Mouse (Mus musculus): ENCODE measurements around the gene A730009L09Rik.

The A730009L09Rik gene

DNA sequence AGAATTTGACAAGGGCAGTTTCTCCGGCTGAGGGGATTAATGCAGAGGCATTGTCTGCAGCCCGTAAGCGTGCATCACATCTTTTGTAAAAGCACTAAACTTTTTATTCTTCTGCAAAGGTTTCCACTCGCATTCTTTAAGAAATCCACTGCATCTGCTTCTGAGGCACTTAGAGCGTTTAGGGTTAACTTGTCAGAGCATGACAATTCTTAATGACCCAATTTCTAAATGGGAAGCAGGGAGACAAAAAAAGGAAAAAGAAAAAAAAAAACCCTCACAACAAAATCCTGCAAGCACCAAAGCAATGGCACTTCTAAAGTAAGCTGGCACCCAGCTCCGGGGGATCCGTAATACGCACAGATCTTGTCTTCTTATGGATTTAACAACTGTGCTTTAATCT is at the start of gene A730009L09Rik:
A730009L09Rik (plus strand) TSS at position 301 of the 400 bp plus-strand sequence.
- DNase-seq (ENCODE audit: low spot score): no peak

GRCm38 (mm10) chr16:84465581-84466165 is 49.2 kb upstream of the A730009L09Rik start:
- no peak for DNase-seq (ENCODE audit: low spot score)

DNA sequence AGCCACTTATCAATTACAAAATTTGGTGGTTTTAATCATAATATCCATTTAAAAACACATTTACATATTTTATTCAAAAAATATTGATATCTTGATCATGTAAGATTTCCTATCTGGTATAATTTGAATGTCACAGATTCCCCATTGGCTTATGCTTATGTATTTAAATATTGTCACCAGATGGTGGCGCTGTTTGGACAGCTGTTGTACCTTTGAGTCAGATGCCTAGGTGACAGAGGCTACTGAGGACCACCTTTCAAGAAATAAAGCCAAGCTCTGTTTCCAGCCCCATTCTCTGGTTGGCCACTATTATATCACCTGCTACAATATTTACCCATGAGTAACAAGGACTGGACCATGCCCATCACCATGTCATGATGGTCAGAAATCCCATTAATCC is 46.0 kb upstream of the A730009L09Rik start:
- DNase-seq (ENCODE audit: low spot score): no peak

DNA sequence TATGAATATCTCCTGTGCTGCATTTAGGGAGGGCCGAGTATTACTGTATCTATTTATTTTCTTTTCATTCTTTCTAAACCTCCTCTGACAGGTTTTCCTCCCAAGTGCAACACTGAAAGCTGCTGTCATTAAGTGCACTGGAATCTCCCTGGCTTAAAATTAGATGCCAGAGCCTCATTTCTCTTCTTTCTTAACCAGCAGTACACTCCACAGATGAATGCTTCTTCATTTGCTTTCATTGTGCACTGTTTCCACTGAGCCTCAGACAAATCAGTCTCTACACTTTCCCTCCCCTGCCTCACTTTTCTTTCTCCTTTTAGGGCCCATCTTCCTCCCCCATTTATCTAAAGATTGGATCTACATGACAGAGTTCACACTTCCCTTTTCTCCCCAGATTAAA is 44.9 kb upstream of the A730009L09Rik start:
- no peak for DNase-seq (ENCODE audit: low spot score)

DNA sequence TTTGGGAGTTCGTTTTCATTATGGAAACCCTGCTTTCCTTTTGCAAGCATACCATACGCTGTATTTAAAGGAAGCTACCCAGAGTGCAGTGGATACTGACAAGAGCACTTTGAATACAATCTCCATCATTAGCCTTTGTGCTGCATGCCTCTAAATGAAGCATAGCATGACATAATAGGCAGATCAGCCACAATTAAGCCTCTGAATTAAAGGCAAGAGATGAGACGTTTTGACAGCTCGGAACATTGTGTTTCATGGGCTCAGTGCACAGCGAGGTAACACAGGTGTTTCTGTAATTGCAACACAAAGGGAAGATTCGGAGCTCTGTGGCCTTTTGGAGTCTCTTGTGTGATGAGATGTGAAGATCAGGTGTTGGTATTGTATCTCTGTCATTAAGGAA is 41.5 kb upstream of the A730009L09Rik start:
- no peak for DNase-seq (ENCODE audit: low spot score)

GRCm38 (mm10) chr16:84474712-84475111 is 40.2 kb upstream of the A730009L09Rik start:
- no peak for DNase-seq (ENCODE audit: low spot score)

GRCm38 (mm10) chr16:84476948-84477347 is 38.0 kb upstream of the A730009L09Rik start:
- no peak for DNase-seq (ENCODE audit: low spot score)

DNA sequence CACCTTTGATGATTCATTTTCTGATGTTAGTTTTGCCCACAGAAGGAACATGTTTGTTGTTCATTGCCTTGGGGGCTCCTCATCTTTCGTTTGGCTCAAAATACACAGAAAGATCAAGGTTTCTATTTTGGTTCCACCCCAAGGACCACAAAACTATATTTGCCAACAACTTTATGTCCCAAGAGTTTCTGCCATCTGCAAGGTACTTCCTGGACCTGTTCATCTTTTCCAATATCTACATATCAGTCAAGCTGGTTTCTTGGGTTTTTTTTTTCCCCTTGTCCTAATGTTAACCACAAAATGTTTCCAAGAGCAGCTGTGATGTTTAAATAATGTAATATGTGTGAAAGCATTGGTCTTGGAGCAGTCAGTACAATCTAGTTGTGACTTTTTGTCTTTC is 37.4 kb upstream of the A730009L09Rik start:
- no peak for DNase-seq (ENCODE audit: low spot score)

DNA sequence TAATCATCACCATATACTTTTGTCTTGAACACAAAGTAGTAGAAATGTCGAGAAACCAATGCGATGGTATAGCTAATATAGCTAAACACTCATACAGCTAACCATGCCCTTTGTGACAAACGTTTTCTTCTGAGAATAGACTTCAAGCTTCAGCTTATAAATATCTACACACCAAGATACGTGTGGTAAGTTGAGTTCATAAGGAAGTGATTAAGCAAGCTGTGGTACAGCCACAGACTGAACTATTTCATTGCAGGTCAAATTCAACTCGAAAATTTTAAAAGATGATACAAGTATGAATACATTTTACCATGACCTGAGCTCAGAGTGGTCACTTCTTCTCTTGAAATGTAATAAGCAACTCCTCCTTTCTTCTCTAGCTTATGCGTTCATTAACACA is 37.0 kb upstream of the A730009L09Rik start:
- no peak for DNase-seq (ENCODE audit: low spot score)

DNA sequence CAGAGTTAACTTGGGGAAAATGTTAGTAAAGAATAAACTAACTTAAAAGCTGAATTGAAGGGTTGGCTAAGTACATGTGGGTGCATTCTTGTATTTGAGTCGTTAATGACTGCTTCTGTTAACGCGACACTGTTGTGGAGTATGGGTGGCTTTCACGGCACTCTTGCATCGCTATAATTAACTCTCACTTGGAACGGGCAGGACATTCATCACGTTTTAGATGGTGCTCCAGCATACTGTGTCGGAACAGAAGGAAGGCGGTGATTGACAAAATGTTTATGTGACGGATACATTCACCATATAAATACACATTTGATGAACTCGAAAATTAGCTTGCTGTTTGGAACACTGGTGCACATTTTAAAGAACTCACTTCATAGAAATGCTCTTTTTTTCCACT is 29.0 kb upstream of the A730009L09Rik start:
- DNase-seq (ENCODE audit: low spot score): no peak

- DNase-seq (ENCODE audit: low spot score): no peak
These were observed 20.1 kb upstream of the A730009L09Rik start for GRCm38 (mm10) chr16:84494818-84495217.

- no peak for DNase-seq (ENCODE audit: low spot score)
These were observed 19.5 kb upstream of the A730009L09Rik start for GRCm38 (mm10) chr16:84495438-84495837.

GRCm38 (mm10) chr16:84507681-84508080 is 7.2 kb upstream of the A730009L09Rik start:
- DNase-seq (ENCODE audit: low spot score): no peak

- DNase-seq (ENCODE audit: low spot score): no peak
These were observed 7.2 kb downstream of the A730009L09Rik start for GRCm38 (mm10) chr16:84521975-84522635.

- DNase-seq (ENCODE audit: low spot score): no peak
These were observed 8.1 kb downstream of the A730009L09Rik start for GRCm38 (mm10) chr16:84523061-84523460.

GRCm38 (mm10) chr16:84527375-84527774 is 12.5 kb downstream of the A730009L09Rik start:
- peak; percentile 35 for DNase-seq (ENCODE audit: low spot score)

GRCm38 (mm10) chr16:84532803-84533202 is 17.9 kb downstream of the A730009L09Rik start:
- no peak for DNase-seq (ENCODE audit: low spot score)

DNA sequence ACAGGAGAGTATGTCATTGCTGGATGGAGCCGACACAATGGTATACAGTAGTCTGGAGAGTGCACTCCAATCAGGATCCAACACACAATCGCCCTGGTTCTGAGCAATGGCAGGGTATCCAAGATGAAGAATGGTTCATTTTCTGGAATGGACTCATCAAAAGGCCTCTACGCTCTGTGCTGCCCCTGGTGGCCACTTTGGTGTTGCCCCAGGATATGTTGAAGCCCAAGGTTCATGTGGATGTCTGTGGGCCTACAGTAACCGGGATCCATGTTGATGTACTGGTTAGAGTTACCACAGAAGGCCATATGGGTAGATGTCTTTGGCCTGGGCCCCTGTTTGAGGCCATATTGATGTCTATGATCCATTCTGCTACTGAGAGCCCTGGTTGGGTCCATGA is 31.1 kb downstream of the A730009L09Rik start:
- DNase-seq (ENCODE audit: low spot score): no peak

GRCm38 (mm10) chr16:84549122-84549521 is 34.2 kb downstream of the A730009L09Rik start:
- DNase-seq (ENCODE audit: low spot score): no peak

DNA sequence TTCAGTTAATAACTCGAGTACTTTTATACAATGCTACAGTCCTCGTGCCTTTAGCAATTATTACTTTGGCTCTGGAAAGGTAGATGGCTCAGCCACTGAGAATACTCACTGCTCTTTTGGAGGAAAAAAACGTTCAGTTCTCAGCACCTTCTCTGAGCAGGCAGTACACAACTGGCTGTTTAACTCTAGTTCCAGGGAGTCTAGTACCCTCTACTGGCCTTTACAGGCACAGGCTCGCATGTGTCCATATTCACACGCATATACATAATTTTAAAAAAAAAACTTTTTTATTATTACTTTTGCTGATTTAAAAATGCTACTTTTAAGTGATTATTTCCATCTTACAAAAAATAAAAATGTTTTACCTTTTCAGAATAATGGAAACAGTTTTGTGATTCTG is 35.5 kb downstream of the A730009L09Rik start:
- no peak for DNase-seq (ENCODE audit: low spot score)

DNA sequence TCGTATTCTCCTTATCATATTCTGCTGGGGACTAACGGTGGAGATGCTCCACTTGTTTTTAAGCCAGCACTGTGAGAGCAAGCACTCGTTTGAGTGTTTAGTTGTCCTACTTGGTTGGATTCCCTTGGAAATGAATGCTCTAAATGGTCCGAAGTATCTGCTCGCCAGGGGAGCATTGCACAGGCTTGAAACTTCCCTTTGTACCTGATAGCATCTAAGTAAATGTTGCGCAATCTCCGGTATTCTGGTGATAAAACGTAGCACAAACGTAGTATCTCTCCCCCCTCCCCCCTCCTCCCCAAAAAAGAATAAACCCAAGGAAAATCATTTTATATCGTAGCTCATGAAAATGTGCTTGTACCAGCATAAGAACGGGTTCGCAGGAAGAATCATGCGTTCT is 39.1 kb downstream of the A730009L09Rik start:
- DNase-seq (ENCODE audit: low spot score): no peak

- no peak for DNase-seq (ENCODE audit: low spot score)
These were observed 43.4 kb downstream of the A730009L09Rik start for GRCm38 (mm10) chr16:84558113-84558917.
